Mouse (Mus musculus) adrenal gland, postnatal 14 days (tissue): ENCODE measurements around the gene Plcb1. TPM values are rescaled to one million over a fixed set of nuclear protein-coding genes. Genes with fewer than 3 reads are reported as not detected.

ENCODE experiments used
- DNase-seq: peaks from one replicate; pipeline ENCODE4 v3.0.0; 2021; ENCODE audit warnings: mixed read lengths
- total RNA-seq: library from RNA; stranded (reverse); gene quantifications from 2 replicates; pipeline ENCODE4 v1.2.3, GENCODE M21; 2021

Plcb1 gene
- total RNA-seq, 1 experiment from 2014 or later: 56.2 TPM

DNA sequence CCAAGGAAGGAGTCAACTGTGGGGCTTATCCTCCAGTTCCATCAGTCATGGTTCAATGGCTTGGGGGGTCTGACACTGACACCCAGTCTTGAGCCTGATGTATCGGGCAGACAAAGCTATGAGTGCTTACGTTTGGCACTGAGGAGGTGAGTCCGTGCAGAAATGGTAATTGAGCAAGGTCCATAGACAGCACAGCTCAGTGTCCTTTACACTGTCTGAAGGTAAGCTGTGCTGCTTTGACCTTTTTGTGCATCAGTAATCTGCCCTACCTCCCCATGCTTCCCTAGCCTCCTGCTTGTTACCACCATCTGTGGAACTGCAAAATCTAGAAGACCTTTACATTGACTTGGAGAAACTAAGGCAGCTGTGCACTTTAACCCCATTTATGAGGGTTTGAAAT, 127.7 kb downstream of the Plcb1 start:
- DNase-seq: no peak

DNA sequence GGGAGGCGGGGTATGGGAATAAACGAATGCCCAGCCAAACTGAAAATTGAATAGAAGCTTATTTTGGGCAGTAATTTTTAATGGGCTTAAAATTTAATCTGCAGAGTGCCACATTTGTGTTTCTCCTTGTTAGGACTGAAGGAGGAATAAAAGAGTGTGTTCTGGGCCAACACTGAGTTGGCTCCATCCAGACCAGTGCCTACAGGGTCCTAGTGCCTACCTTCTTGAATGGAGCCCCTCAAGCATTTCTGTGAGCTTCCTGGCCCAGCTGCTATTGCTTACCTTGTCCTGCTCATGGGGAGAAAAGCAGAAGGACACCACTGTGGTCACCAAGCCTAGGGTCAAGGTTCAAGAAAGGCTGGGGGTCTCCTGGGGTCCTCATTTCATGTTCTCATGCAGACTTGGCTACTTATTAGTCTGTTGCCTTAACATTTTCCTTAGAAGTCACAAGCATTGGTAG, 128.3 kb downstream of the Plcb1 start:
- DNase-seq: no peak

DNA sequence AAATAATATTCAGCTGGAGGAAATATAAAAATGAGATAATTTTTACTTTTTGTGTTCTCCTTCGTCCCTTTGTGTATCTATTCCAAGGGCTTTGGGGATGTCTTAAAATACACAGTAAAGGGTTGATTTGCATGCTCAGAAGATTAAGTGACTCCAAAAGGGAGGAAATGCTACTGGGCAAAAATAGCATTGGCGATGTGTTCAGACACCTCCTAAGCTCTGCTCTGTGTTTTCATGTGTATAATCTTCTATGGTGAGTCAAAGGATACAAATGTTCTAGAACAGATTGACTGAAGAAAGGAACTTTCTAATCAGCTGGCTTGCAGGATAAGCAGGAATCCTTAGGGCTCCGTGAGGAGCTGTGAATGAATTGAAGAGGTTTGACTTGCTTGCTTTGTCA, 129.2 kb downstream of the Plcb1 start:
- DNase-seq: no peak

DNA sequence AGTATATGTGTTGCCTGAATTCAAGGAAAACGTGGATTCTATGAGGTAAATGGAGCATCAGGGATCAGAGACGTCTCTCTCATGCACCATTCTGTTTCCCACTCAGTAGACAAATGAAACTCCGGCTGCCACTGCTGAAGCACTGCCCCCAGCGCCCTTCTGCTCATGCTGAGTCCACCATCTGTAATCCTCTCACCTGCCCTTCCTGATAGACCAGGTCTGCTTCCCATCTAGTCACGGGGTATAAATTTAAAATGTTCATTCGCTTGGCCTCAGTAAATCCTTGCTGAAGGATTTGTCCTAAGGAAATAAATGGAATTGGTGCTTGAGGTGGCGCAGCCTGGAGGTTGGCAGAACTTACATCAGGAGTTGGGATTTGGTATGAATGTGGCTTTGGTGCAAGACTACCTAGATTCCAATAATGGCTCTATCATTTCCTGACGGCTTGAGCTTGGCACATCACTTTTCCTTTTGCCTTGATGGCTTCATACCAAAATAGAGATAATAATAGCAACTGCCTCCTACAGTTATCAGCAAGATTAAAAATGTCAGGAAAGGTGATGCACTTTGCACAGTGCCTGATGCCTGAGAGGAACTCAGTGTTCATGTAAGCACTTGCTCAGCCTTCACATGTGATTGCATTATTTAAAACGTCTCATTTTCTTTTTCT, 134.9 kb downstream of the Plcb1 start:
- no peak for DNase-seq

DNA sequence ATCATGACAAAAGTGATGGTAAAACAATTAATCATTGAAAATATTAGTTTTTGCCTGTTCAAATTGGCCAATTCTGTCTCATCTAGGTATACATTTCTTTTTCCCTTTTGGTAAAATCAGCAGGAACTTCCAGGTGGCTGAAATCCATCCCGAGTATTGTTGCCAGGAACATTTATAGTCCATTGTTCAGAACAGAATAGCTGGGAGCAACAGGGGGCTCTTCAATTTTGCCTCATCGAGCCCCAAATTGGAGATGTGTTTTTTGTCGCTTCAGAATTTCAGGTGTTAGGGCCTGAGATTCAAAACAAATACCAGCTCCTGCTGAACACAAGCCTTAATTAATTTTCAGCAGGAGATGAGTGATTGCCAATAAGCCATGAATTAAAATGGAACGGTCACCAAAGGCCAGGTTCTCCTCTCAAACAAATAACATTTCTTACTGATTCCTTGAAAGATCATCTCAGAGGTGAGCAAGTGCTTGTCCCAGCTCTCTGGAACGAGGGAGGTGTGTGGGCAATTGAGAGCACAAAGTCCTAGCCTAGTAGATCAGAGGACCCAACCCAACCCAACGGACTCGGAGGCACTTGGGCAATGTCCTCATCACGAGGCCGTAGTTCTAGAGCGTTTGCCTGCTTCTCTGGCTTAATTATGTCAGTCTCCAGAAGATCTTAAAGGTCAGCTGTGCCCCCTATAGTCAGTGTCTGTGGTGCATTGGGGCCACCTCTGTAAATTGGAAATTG, 136.9 kb downstream of the Plcb1 start:
- no peak for DNase-seq

DNA sequence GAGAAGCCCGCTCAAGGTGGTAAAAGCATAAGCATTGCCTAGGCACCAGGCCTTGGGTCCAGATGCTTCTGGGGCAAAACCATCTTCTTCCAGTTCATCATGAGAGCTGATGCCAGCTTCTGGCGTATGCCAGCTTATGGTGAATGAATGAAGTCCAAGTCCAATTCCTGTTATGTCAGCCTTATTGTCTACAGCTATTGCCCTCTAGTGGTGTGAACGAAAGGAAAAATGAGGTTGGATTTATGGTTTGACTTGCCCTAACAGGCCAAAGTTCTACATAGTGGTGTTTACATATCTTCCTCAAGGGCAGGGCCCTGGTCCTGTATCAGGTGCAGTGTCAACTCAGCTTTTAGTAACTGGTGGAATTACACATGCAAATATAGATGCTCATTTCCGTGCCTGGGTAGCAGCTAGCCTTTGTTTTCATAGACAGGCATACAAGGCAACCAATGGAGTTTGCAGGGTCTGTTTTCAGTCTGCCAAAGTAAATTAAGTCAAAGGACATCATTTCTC, 138.3 kb downstream of the Plcb1 start:
- DNase-seq: no peak

DNA sequence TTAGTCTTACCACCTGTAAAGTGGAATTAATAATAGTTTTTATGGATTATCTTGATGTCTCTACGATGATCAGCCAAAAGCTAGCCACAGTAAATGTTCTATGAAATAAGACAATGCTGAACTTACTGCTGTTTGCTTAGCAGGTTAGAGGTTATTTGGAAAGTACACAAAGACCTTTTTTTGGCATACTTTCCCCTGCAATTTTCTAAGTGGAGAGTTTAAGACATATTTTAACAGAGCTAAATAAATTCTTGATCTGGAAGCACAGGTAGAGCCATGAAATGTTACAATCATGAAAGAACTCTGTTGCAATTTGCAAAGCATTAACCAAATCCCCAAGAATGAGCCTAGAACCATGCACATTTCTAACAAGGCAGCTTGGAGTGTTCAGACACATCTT, 140.4 kb downstream of the Plcb1 start:
- DNase-seq: no peak

DNA sequence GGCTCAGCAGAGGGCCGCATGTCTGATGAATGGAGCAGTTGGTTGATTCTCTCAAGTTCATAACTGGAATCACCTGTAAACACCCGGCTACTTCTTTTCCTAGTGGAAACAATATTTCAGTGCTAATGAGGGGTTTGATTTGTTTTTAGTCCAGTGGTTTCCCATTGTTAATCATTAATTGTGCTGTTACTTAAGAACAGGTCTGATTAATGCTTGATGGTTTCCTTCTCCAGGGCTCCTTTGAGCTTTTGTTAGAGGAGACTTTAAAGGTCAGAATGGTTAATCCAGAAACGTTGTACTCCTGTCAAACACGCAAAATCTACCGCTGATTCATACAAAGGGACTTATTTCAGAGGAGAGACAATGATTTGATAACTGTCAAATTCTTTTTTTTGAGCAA, 141.2 kb downstream of the Plcb1 start:
- no peak for DNase-seq

DNA sequence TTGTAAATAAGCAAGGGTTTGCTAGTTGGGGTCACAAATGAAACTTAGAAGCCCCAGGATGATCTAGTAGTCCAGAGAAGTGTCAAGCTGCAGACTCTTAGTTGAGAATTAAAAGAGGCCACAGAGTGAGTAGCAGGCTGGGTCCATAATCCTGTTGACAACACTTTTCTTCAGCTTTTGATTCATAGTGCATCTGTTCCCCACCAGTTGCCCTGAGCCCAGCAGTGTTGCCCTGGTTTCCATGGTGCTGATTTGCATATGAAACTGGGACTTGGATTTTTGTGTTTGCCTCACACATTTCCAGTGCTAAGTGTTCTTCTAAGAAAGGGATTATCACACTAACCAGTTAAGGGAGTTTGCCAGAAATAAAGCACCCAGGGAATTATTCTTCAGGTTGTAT, 143.6 kb downstream of the Plcb1 start:
- DNase-seq: no peak

DNA sequence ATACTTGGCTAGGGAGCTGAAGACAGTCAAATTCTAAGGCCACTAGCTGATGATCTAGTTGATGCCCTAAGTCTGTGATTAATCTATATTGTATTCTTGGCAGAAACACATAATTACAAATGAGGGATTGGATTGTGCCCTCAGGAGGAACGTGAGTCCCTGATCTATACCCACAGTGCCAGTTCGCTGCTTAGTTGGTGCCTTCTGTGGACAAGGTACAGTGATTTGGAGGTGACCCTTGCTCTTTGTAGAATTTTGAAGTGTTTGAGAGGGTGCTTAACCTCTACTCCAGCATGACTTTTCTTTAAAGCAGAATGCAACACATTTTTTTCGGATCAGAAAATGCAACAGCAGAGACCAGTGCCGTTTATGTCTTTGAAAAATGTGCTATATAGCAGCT, 145.1 kb downstream of the Plcb1 start:
- no peak for DNase-seq

DNA sequence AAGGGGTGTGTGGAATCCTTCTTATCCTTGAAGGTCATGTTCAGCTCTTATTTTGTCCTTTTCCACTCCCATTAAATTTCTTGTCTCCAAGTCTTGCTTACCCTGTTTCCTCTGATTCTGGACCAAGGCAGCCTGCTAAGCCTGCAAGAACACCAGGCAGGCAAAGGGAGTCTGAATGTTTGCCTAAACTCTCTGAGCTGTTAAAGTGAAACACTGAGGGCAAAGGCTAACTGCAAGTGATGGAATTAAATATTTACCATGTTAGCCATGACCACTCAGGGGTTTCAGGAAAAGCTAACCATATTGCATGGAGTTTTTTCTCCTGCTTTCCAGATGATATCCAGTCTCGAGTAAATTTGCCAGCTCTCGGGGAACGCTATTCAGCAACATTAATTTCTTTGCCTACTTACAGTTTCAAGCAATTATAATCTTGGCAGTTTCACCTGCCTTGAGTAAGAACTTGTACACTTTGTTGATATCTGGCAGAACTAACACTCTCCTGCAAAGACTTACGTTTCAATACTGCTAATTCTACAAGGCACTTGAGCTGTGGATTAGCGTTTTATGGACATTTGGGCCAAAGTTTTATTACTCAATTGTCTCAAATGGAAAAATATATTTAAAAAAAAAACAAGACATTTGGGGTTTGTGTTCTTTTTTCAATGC, 146.0 kb downstream of the Plcb1 start:
- DNase-seq: no peak

DNA sequence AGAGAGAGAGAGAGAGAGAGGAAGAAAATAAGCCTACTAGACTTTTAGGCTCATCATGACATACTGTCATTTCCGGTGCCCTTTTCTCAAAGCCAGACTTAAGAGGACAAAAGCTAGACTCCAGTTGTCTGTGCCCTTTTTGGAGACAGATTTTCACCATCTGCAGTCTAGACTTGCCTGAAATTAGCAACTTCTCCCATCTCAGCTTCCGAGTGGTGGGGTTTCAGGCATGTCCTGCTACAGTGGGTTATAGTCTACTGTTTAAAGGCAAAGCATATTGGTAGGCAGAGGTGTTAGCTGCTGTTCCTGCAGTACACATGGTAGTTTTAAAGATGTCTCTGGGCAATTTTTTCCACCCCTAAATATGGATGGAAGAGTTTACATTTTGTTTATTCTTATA, 149.6 kb downstream of the Plcb1 start:
- no peak for DNase-seq

DNA sequence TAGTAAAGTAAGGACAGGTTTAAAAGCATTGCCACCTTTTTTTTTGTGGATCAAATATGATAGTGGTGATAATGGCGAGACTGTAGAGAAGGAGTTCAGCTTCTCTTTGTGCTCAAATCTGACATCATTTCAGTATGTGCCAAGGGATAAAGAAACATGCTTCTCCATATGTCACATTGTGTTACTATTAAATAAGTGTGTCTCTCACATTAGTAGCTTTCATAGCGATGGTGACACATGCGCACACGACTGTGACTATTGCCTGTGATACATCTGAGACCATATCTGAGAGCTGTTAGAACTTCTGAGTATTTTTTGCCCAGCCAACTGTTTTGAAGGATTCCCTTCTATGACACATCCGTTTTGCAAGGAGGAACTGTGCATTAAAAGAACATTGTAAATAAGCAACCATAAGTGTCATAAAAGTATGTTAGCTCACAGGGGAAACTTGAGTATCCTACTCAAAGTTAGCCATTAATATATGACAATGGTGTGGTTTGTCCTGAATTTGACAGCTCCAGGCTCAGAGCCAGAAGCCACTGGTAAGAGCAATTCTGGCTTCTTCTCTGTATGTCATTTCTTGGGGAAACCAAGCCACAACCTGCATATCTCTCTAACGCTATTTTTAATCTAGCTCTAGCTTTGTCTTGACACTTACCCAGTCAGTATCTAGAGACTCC, 150.2 kb downstream of the Plcb1 start:
- no peak for DNase-seq

DNA sequence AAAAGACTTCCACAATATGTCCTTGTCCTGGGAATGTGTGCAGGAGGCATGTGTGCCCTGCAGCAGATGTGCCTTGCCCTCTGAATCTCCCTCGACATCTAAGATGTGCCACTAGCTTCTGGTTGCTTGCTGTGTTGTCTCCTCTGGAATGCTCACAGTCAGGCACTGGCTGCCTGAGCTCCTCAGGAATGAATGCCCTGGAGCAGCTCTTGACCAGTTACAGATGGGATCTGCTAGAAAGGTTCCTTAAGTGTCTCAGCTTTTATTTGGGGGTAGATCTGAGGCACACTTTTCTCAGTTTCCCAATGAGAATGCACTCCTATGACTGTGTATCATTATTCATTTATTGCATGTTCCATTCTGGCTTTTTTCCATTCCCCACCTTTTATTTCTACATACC, 151.8 kb downstream of the Plcb1 start:
- no peak for DNase-seq

DNA sequence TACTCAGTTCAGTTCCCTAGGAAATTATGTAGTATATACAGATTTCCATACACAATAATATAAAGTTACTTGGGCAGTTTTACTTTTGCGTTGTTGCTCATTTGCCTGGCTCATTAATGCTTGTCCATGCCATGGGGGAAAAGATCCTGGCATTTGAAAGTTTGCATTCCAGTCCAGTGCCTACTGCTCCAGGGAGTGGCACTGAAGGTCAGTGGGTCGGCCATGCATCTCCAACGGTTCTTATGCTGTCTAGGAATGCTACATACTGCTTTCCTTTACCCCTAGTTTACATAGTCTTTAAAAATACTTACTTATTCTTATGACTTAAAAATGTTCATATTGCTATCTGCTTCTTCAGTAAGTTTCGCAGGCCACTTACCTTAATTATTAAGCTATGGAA, 156.2 kb downstream of the Plcb1 start:
- no peak for DNase-seq

DNA sequence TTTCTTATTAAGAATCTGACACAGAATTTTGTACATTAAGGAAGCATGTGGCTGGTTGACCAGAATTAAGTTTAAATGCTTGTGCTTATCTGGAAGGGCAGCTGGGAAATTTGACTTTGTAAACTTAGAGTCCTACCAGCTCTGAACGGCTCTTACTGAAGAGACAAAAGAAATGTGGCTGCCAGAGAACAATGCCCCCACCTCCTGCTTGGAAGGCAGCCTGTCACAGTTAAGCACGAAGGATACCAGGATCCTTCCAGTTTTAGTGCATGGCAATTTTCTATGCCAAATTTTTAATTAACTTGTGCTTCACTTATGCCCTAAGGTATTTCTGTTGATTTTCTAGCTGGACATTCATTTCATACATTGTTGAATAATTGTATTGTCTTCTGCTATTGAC, 157.1 kb downstream of the Plcb1 start:
- no peak for DNase-seq

DNA sequence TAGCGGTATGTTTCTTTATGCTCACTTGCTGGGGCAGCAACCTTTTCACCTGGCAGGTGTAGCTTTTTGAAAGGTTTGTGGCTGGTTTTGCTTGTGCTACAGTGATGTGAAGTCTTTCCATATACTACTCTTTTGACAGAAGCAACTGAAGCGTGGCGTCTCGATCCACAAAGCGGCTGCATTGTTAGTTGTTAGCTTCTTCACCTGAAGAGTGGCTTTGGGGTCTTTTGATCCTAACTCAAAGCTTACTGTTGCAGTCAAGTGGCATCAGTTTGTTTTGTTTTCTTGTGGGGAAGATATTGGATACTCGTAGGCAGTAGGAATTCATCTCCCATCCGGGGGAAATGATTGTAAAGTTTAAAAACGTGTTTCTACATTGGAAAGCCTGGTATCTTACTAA, 160.5 kb downstream of the Plcb1 start:
- no peak for DNase-seq

DNA sequence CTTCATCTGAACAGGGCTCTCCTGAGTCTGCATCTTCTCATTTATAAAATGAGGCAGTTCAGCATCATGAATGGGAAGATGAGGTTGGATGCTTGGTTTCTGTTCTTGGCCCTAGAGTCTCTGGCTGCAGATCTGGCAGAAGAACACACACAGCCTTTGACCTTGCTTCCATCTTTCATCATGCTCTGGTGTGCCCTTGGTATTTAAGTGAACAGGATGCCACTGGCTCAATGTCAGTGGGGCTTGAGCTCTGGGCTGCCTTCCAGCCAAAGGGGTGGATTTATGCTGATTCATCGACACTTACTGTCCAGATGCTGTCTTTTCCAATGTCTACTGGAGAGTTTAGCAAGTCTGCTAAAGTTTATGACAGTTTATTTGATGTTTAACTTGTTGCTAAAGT, 161.0 kb downstream of the Plcb1 start:
- peak; percentile 91 for DNase-seq

DNA sequence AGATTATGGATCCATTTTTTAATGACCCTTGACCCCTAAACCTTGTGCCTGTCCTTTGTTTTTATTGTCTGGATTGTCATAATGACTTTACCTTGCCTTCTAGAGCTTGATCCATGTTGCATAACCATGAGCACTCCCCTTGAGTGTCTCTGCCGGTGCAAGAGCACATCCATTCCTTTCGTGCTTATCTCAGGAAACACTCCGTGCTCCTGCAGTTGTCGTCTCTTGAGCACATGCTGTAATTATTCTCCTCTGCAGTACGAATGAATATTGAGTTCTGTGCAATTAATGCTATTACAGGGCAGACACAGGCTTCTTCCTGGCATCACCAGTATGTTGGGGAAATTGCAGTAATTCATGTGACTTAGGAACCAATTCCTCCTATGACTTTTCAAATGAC, 166.2 kb downstream of the Plcb1 start:
- DNase-seq: no peak

DNA sequence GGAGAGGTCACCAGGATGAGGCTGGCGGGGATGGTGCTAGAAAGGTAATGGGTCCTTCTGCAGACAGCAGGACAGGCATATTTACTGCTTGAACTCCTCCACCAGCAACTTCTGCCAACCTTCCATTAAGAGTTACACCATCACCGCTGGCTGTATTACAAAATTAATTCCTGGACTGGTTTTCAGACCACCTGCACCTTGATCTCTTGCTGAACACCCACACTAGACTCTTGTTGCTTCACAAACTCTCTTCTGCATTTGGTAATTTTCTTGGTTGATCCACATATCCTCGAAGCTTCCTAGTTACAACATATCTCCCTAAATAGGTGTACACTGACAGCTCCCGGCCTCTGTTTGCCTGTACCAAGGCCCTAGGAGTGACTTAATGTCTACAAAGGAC, 170.6 kb downstream of the Plcb1 start:
- no peak for DNase-seq

DNA sequence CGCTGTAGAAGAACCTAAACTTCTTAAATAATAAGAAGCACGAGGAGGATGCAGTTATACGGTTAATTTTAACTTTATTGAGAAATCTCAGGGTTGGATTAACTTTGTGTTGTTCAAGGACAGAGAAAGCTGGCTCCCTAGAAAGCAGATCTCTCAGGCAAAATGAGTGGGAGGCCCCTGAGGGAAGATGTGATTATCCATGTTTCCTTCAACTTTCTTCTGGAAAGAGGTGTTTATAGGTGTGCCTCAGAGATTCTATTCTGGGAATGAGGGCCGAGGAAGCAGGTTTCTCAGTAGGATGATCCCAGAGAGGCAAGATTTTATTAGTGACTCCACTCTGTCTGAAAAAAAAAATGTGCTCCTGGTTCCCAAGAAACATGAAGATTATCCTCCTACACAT, 180.3 kb downstream of the Plcb1 start:
- DNase-seq: no peak

DNA sequence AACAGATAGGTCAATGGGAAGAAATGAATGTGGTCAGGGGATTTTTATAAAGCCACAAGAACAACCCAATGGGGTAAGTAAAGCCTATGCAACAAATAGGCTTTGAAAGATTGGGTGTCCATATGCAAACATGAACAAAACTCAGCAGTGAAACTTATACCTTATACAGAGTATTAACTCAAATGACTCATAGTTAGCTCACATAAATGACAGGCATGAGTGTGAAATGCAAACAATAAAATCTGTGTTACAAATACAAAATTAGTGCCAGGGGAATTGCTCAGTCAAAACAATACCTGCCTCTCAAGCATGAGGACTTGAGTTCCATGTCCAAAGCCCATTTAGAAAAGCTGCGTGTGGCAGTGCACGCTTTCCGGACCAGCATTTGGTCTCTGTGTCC, 182.5 kb downstream of the Plcb1 start:
- no peak for DNase-seq

DNA sequence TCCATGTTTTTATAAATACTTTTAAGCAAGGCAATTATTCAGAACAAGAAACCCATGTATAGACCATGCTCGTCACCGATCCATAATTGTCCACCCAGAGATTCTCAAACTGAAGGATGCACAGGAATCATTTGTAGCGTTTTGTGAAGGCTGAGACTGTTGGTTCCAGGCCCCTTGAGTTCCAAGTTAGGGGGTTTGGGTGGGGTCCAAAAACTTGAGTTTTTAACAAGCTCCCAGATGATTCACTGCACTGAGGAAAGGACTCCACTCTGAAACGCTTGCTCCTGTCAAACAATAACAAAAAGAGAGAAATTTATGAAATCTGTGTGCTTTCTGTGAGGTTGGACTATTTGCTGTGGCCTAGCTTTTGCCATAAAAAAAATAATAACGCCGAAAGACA, 186.5 kb downstream of the Plcb1 start:
- DNase-seq: no peak
